Comparison of ENCODE assay signal across 9 mouse cellular contexts in genomic region chr7:144896294-144897218, GRCm38 (mm10). TPM values are rescaled to one million over a fixed set of nuclear protein-coding genes. Genes with fewer than 3 reads are reported as not detected.
DNase-seq lines count a peak whose midpoint lies in the region; ATAC-seq and TF ChIP-seq lines count a peak whose summit lies in the region.
"Had no signal": no experiment of that assay in that cellular context is flagged by ENCODE, and none has a peak within 500 bp of the region (broad histone marks: within the 10 kb centered on the region; RNA-seq: fewer than 3 reads in every experiment).

Gene Fgf15 (plus strand): TSS chr7:144896531.

- peak within 1 kb of the TSS; percentile 44 for H3K4me3 ChIP-seq in embryonic facial prominence, embryonic 14.5 days (ENCODE audit: low read depth, low read length)
- peak within 1 kb of the TSS; percentile 36 for H3K4me3 ChIP-seq in kidney, postnatal 0 days (replicated peaks; ENCODE audit: low read depth, low read length)
- peak within 1 kb of the TSS; percentile 49 for H3K4me3 ChIP-seq in midbrain, embryonic 16.5 days (ENCODE audit: low read depth, low read length)

- H3K9ac ChIP-seq in embryonic facial prominence, embryonic 14.5 days (ENCODE audit: low read depth, low read length), result peak within 1 kb of the TSS; percentile 56
- H3K9ac ChIP-seq in kidney, postnatal 0 days (ENCODE audit: low read depth, low read length), result no peak within 1 kb of the TSS
- H3K9ac ChIP-seq in midbrain, embryonic 16.5 days (ENCODE audit: low read depth, low read length), result peak within 1 kb of the TSS; percentile 57

- H3K27me3 ChIP-seq in embryonic facial prominence, embryonic 14.5 days (replicated peaks; ENCODE audit: control insufficient read depth, insufficient read depth, low read length), result peaks cover 54% of the 10 kb centered on the region
- peaks cover 40% of the 10 kb centered on the region for H3K27me3 ChIP-seq in kidney, postnatal 0 days (ENCODE audit: insufficient read depth, low read length)
- peaks cover 17% of the 10 kb centered on the region for H3K27me3 ChIP-seq in midbrain, embryonic 16.5 days (ENCODE audit: control insufficient read depth, insufficient read depth, low read depth, low read length)

- DNase-seq in cerebellum, postnatal 10 days, result peak; percentile 33 to 43
- no peak for DNase-seq in cerebellum, adult 11-12 months
- peak; percentile 13 for DNase-seq in CD4-positive helper T cell, adult 2 months (ENCODE audit: low read depth, low spot score)
- DNase-seq in embryonic facial prominence, embryonic 14.5 days (ENCODE audit: low spot score), result peak; percentile 61
- no peak for DNase-seq in kidney, postnatal 0 days (ENCODE audit: low spot score)
- DNase-seq in gastrocnemius, postnatal 36 days, result no peak

- H3K36me3 ChIP-seq in embryonic facial prominence, embryonic 14.5 days (ENCODE audit: control insufficient read depth, insufficient read depth, low read length), result no peaks in the 10 kb centered on the region
- H3K36me3 ChIP-seq in kidney, postnatal 0 days (ENCODE audit: insufficient read depth, low read length), result no peaks in the 10 kb centered on the region
- H3K36me3 ChIP-seq in midbrain, embryonic 16.5 days (ENCODE audit: control insufficient read depth, insufficient read depth, low read length), result no peaks in the 10 kb centered on the region

- H3K9me3 ChIP-seq in embryonic facial prominence, embryonic 14.5 days (ENCODE audit: control insufficient read depth, low read length), result no peaks in the 10 kb centered on the region
- H3K9me3 ChIP-seq in kidney, postnatal 0 days (replicated peaks; ENCODE audit: low read length), result no peaks in the 10 kb centered on the region
- H3K9me3 ChIP-seq in midbrain, embryonic 16.5 days (replicated peaks; ENCODE audit: control insufficient read depth, low read length, poor library complexity, severe bottlenecking), result no peaks in the 10 kb centered on the region

- ATAC-seq in embryonic facial prominence, embryonic 14.5 days (ENCODE audit: low read depth), result peak; percentile 41; the same call in 1 of the 2 replicates
- ATAC-seq in kidney, postnatal 0 days (replicated peaks; ENCODE audit: low FRiP score, low read depth), result peak; percentile 14; the same call in 1 of the 2 replicates
- peak; percentile 29 for ATAC-seq in midbrain, embryonic 16.5 days
- ATAC-seq in frontal cortex, adult (ENCODE audit: low TSS enrichment), result no peak

- H3K4me1 ChIP-seq in embryonic facial prominence, embryonic 14.5 days (ENCODE audit: control insufficient read depth, insufficient read depth, low read length), result peaks cover 5% of the 10 kb centered on the region
- peaks cover 13% of the 10 kb centered on the region; the same call in 1 of the 2 replicates for H3K4me1 ChIP-seq in kidney, postnatal 0 days (replicated peaks; ENCODE audit: insufficient read depth, low read length)
- peaks cover 21% of the 10 kb centered on the region for H3K4me1 ChIP-seq in midbrain, embryonic 16.5 days (ENCODE audit: control insufficient read depth, insufficient read depth, low read length)

- intact Hi-C loops in gastrocnemius, postnatal 36 days (cut with DNase I), result loop anchor here (5.0 kb wide), 1 partner anchor 309 kb away; no protein-coding TSS in a partner anchor

- no peak within 1 kb of the TSS for H3K27ac ChIP-seq in embryonic facial prominence, embryonic 14.5 days (replicated peaks; ENCODE audit: low read depth, low read length)
- no peak within 1 kb of the TSS for H3K27ac ChIP-seq in kidney, postnatal 0 days
- H3K27ac ChIP-seq in midbrain, embryonic 16.5 days (ENCODE audit: low read length), result no peak within 1 kb of the TSS

- TF ChIP-seq CTCF in kidney, postnatal 0 days (IDR thresholded peaks at IDR 0.05; ENCODE audit: low read depth), result no peak

- WGBS in embryonic facial prominence, embryonic 14.5 days, result 1% methylated on average over 47 of the region's 65 CpGs
- under 1% methylated on average over 65 of the region's 65 CpGs for WGBS in kidney, postnatal 0 days
- under 1% methylated on average over 65 of the region's 65 CpGs for whole genome bisulfite sequencing in midbrain, embryonic 16.5 days

- H3K4me2 ChIP-seq in embryonic facial prominence, embryonic 14.5 days (ENCODE audit: low read depth, low read length), result peak within 1 kb of the TSS; percentile 87
- peak within 1 kb of the TSS; percentile 85 for H3K4me2 ChIP-seq in kidney, postnatal 0 days (ENCODE audit: low read length)
- H3K4me2 ChIP-seq in midbrain, embryonic 16.5 days (ENCODE audit: low read length), result peak within 1 kb of the TSS; percentile 93

RNA-seq across cellular contexts. Expression of gene Fgf15, which starts in this region (rescaled TPM):
- polyA plus RNA-seq in embryonic facial prominence, embryonic 14.5 days (2014; fragmentation: Nextera tagmentation; extraction: Ambion mirVana), result 0.42 and 5.3 TPM in 2 replicates
- polyA plus RNA-seq in kidney, postnatal 0 days (2015; fragmentation: Nextera tagmentation; extraction: Ambion mirVana), result 0.87 and 0.92 TPM in 2 replicates
- polyA plus RNA-seq in midbrain, embryonic 16.5 days (2015; fragmentation: Nextera tagmentation; extraction: Ambion mirVana), result 19.0 and 35.9 TPM in 2 replicates
- not detected for total RNA-seq in gastrocnemius, postnatal 36 days (2021)
- total RNA-seq: left cerebral cortex, postnatal 10 days had no signal

Comparison
In these comparisons a context has a peak if more than half of its experiments do, and no peak if none do; other contexts are left out.
1. DNase-seq: peak in cerebellum, postnatal 10 days (2 of 2), CD4-positive helper T cell, adult 2 months (single experiment) and embryonic facial prominence, embryonic 14.5 days (single experiment); none in cerebellum, adult 11-12 months (single experiment), kidney, postnatal 0 days (single experiment) and gastrocnemius, postnatal 36 days (0 of 2).
2. Peak in ATAC-seq, H3K4me3 ChIP-seq and H3K4me2 ChIP-seq in kidney, postnatal 0 days; RNA of the gene not detected or under 1 TPM.
3. Peak in every context shown above with its lines, with median percentiles within 50 percentile points of each other: H3K4me2 ChIP-seq and H3K4me3 ChIP-seq.